8 mouse cellular contexts compared by ENCODE assay signal in genomic region chr2:165184015-165184633, GRCm38 (mm10). TPM values are rescaled to one million over a fixed set of nuclear protein-coding genes. Genes with fewer than 3 reads are reported as not detected.
A peak's percentile ranks its signal among the peaks of the same experiment; 100 is the strongest.
DNase-seq lines count a peak whose midpoint lies in the region; ATAC-seq lines count a peak whose summit lies in the region.

No protein-coding gene starts in this region.

- H3K27me3 ChIP-seq in heart, embryonic 10.5 days (ENCODE audit: insufficient read depth, poor library complexity, severe bottlenecking): peaks cover 100% of the 10 kb centered on the region
- peaks cover 25% of the 10 kb centered on the region for H3K27me3 ChIP-seq in embryonic facial prominence, embryonic 11.5 days (ENCODE audit: control insufficient read depth, insufficient read depth, low read length)
- H3K27me3 ChIP-seq in hindbrain, embryonic 11.5 days (ENCODE audit: control insufficient read depth, insufficient read depth, low read length): peaks cover 19% of the 10 kb centered on the region
- peaks cover 35% of the 10 kb centered on the region for H3K27me3 ChIP-seq in limb, embryonic 11.5 days (ENCODE audit: control insufficient read depth, insufficient read depth, low read length)
- peaks cover 31% of the 10 kb centered on the region for H3K27me3 ChIP-seq in stomach, embryonic 15.5 days (replicated peaks)

- no peak; the same call in 1 of the 2 replicates for ATAC-seq in embryonic facial prominence, embryonic 11.5 days (replicated peaks; ENCODE audit: insufficient number of reproducible peaks, low FRiP score, low TSS enrichment, low read depth)
- ATAC-seq in hindbrain, embryonic 11.5 days (ENCODE audit: low FRiP score): peak; percentile 68
- no peak for ATAC-seq in limb, embryonic 11.5 days (ENCODE audit: insufficient number of reproducible peaks, low FRiP score, low TSS enrichment, low read depth)
- peak; percentile 37 for ATAC-seq in stomach, embryonic 15.5 days (ENCODE audit: insufficient read depth, low FRiP score, low read depth)

- H3K9me3 ChIP-seq in heart, embryonic 10.5 days: no peaks in the 10 kb centered on the region
- H3K9me3 ChIP-seq in embryonic facial prominence, embryonic 11.5 days (replicated peaks; ENCODE audit: control insufficient read depth, low read length): no peaks in the 10 kb centered on the region
- no peaks in the 10 kb centered on the region for H3K9me3 ChIP-seq in hindbrain, embryonic 11.5 days (ENCODE audit: control insufficient read depth, low read length)
- no peaks in the 10 kb centered on the region for H3K9me3 ChIP-seq in limb, embryonic 11.5 days (ENCODE audit: control insufficient read depth, low read length)
- H3K9me3 ChIP-seq in stomach, embryonic 15.5 days: no peaks in the 10 kb centered on the region

- peaks cover 21% of the 10 kb centered on the region for H3K4me1 ChIP-seq in heart, embryonic 10.5 days
- H3K4me1 ChIP-seq in embryonic facial prominence, embryonic 11.5 days (ENCODE audit: control insufficient read depth, insufficient read depth, low read length): peaks cover 6% of the 10 kb centered on the region; the same call in 1 of the 2 replicates
- H3K4me1 ChIP-seq in hindbrain, embryonic 11.5 days (replicated peaks; ENCODE audit: control insufficient read depth, insufficient read depth, low read length): peaks cover 7% of the 10 kb centered on the region; the same call in 1 of the 2 replicates
- peaks cover 33% of the 10 kb centered on the region for H3K4me1 ChIP-seq in limb, embryonic 11.5 days (ENCODE audit: control insufficient read depth, insufficient read depth, low read length)
- H3K4me1 ChIP-seq in stomach, embryonic 15.5 days: peaks cover 6% of the 10 kb centered on the region

- no peak overlapping the region for H3K4me3 ChIP-seq in heart, embryonic 10.5 days
- no peak overlapping the region for H3K4me3 ChIP-seq in embryonic facial prominence, embryonic 11.5 days (ENCODE audit: low read depth, low read length)
- no peak overlapping the region for H3K4me3 ChIP-seq in hindbrain, embryonic 11.5 days (ENCODE audit: low read depth, low read length)
- no peak overlapping the region for H3K4me3 ChIP-seq in limb, embryonic 11.5 days (ENCODE audit: low read depth, low read length)
- H3K4me3 ChIP-seq in stomach, embryonic 15.5 days (replicated peaks): no peak overlapping the region

- H3K9ac ChIP-seq in embryonic facial prominence, embryonic 11.5 days (replicated peaks; ENCODE audit: low read length): no peak overlapping the region; the same call in 1 of the 2 replicates
- H3K9ac ChIP-seq in hindbrain, embryonic 11.5 days (ENCODE audit: low read depth, low read length): no peak overlapping the region
- no peak overlapping the region for H3K9ac ChIP-seq in limb, embryonic 11.5 days (ENCODE audit: low read length)
- no peak overlapping the region for H3K9ac ChIP-seq in stomach, embryonic 15.5 days

- 43% methylated on average over 9 of the region's 9 CpGs for WGBS in heart, embryonic 10.5 days
- WGBS in embryonic facial prominence, embryonic 11.5 days: 46% methylated on average over 6 of the region's 9 CpGs
- WGBS in hindbrain, embryonic 11.5 days: 37% methylated on average over 9 of the region's 9 CpGs
- WGBS in limb, embryonic 11.5 days: 44% methylated on average over 9 of the region's 9 CpGs
- WGBS in stomach, embryonic 15.5 days: 24% methylated on average over 9 of the region's 9 CpGs

- H3K4me2 ChIP-seq in embryonic facial prominence, embryonic 11.5 days (ENCODE audit: low read depth, low read length): no peak overlapping the region
- H3K4me2 ChIP-seq in hindbrain, embryonic 11.5 days (replicated peaks; ENCODE audit: low read depth, low read length): no peak overlapping the region
- no peak overlapping the region for H3K4me2 ChIP-seq in limb, embryonic 11.5 days (ENCODE audit: low read depth, severe bottlenecking)
- no peak overlapping the region for H3K4me2 ChIP-seq in stomach, embryonic 15.5 days

- DNase-seq in heart, adult 11 months: peak; percentile 93
- DNase-seq in heart, embryonic 10.5 days (ENCODE audit: low spot score): no peak
- DNase-seq in embryonic facial prominence, embryonic 11.5 days (ENCODE audit: low spot score): peak; percentile 58
- peak; percentile 77 for DNase-seq in hindbrain, embryonic 11.5 days (ENCODE audit: low spot score)
- peak; percentile 66 for DNase-seq in limb, embryonic 11.5 days (ENCODE audit: low spot score)
- DNase-seq in urinary bladder, postnatal 10 days (ENCODE audit: low spot score): no peak
- DNase-seq in natural killer cell, adult 2 months (ENCODE audit: low spot score in 2 of 2): no peak

- no peaks in the 10 kb centered on the region for H3K36me3 ChIP-seq in heart, embryonic 10.5 days
- no peaks in the 10 kb centered on the region for H3K36me3 ChIP-seq in embryonic facial prominence, embryonic 11.5 days (replicated peaks; ENCODE audit: control insufficient read depth, insufficient read depth, low read depth, low read length)
- H3K36me3 ChIP-seq in hindbrain, embryonic 11.5 days (ENCODE audit: control insufficient read depth, insufficient read depth, low read length): no peaks in the 10 kb centered on the region
- H3K36me3 ChIP-seq in limb, embryonic 11.5 days (ENCODE audit: control insufficient read depth, insufficient read depth, low read length): no peaks in the 10 kb centered on the region
- no peaks in the 10 kb centered on the region for H3K36me3 ChIP-seq in stomach, embryonic 15.5 days

- H3K27ac ChIP-seq in heart, embryonic 10.5 days: no peak overlapping the region
- H3K27ac ChIP-seq in embryonic facial prominence, embryonic 11.5 days (replicated peaks; ENCODE audit: low read depth, low read length): no peak overlapping the region
- no peak overlapping the region for H3K27ac ChIP-seq in hindbrain, embryonic 11.5 days (ENCODE audit: low read depth, low read length)
- no peak overlapping the region for H3K27ac ChIP-seq in limb, embryonic 11.5 days (replicated peaks; ENCODE audit: low read depth, low read length)
- H3K27ac ChIP-seq in stomach, embryonic 15.5 days: no peak overlapping the region

RNA-seq across cellular contexts. Expression of gene Cdh22, which starts 50.5 kb away (rescaled TPM):
- 0.04 and 0.12 TPM in 2 replicates for polyA plus RNA-seq in heart, embryonic 10.5 days (2016; fragmentation: Nextera tagmentation; extraction: Ambion mirVana)
- polyA plus RNA-seq in embryonic facial prominence, embryonic 11.5 days (2014; fragmentation: Nextera tagmentation; extraction: Ambion mirVana): 1.2 and 1.3 TPM in 2 replicates
- 4.6 and 5.6 TPM in 2 replicates for polyA plus RNA-seq in hindbrain, embryonic 11.5 days (2014; fragmentation: Nextera tagmentation; extraction: Ambion mirVana)
- polyA plus RNA-seq in limb, embryonic 11.5 days (2014; fragmentation: Nextera tagmentation; extraction: Ambion mirVana): 1.1 TPM in 2 replicates
- polyA plus RNA-seq in stomach, embryonic 15.5 days (2015; fragmentation: Nextera tagmentation; extraction: Ambion mirVana): 0.57 and 0.63 TPM in 2 replicates

Comparison
In these comparisons a context has a peak if more than half of its experiments do, and no peak if none do; other contexts are left out.
1. DNase-seq: peak in heart, adult 11 months (single experiment), embryonic facial prominence, embryonic 11.5 days (single experiment), hindbrain, embryonic 11.5 days (single experiment) and limb, embryonic 11.5 days (single experiment); none in heart, embryonic 10.5 days (single experiment), urinary bladder, postnatal 10 days (single experiment) and natural killer cell, adult 2 months (0 of 2).
2. ATAC-seq: peak in hindbrain, embryonic 11.5 days (single experiment) and stomach, embryonic 15.5 days (single experiment); none in embryonic facial prominence, embryonic 11.5 days (single experiment) and limb, embryonic 11.5 days (single experiment).